Mouse (Mus musculus): ENCODE data around the gene Hcfc2. TPM values are rescaled to one million over a fixed set of nuclear protein-coding genes. Genes with fewer than 3 reads are reported as not detected.

Gene Hcfc2
- polyA plus RNA-seq, 1 experiment from 2014 or later, result 29.0 TPM

DNA sequence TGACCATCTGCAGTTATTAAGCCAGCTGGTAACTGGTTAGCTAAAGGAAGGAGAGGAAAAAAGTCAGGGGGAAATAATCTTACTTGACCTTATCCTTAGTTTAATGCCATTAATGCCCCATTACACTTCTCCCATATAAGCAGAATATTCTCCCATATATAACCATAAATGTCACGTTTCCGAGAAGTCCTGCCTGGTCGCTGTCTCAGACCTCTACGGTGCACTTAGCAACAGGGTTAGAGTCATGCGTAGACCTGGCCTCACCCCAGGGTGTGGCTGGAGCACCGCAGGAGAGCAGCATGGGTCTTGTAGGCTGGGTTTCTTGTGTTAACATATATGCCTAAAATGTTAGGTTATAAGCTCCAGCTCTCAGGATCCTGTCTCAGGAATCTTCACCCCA lies 54.8 kb downstream of the Hcfc2 start:
- WGBS, result 70% methylated on average over 6 of the region's 6 CpGs
- H3K4me1 ChIP-seq (ENCODE audit: control insufficient read depth, insufficient read depth, low read length), result no peaks in the 10 kb centered on the region
- H3K27me3 ChIP-seq (replicated peaks; ENCODE audit: control insufficient read depth, insufficient read depth, low read length), result no peaks in the 10 kb centered on the region
- no peak overlapping the region for H3K4me2 ChIP-seq (ENCODE audit: low read depth, low read length)
- ATAC-seq, result peak; percentile 79
- no peak overlapping the region for H3K9ac ChIP-seq (ENCODE audit: low read depth, low read length)
- H3K27ac ChIP-seq (ENCODE audit: low read length), result no peak overlapping the region
- H3K9me3 ChIP-seq (ENCODE audit: control insufficient read depth, low read length), result no peaks in the 10 kb centered on the region
- no peak overlapping the region for H3K4me3 ChIP-seq (ENCODE audit: low read length)
- peaks cover 34% of the 10 kb centered on the region for H3K36me3 ChIP-seq (ENCODE audit: control insufficient read depth, insufficient read depth, low read length)

- no peak overlapping the region for H3K4me3 ChIP-seq (ENCODE audit: low read length)
- H3K36me3 ChIP-seq (ENCODE audit: control insufficient read depth, insufficient read depth, low read length), result peaks cover 38% of the 10 kb centered on the region
- no peak overlapping the region for H3K27ac ChIP-seq (ENCODE audit: low read length)
- peaks cover 7% of the 10 kb centered on the region for H3K4me1 ChIP-seq (ENCODE audit: control insufficient read depth, insufficient read depth, low read length)
- no peaks in the 10 kb centered on the region for H3K27me3 ChIP-seq (replicated peaks; ENCODE audit: control insufficient read depth, insufficient read depth, low read length)
- WGBS, result 91% methylated on average over 3 of the region's 3 CpGs
- no peaks in the 10 kb centered on the region for H3K9me3 ChIP-seq (ENCODE audit: control insufficient read depth, low read length)
- H3K9ac ChIP-seq (ENCODE audit: low read depth, low read length), result no peak overlapping the region
- ATAC-seq, result no peak
- H3K4me2 ChIP-seq (ENCODE audit: low read depth, low read length), result no peak overlapping the region
Observed at GRCm38 (mm10) chr10:82752921-82753320, 57.0 kb downstream of the Hcfc2 start.

GRCm38 (mm10) chr10:82754642-82755041 lies 58.7 kb downstream of the Hcfc2 start:
- H3K27me3 ChIP-seq (replicated peaks; ENCODE audit: control insufficient read depth, insufficient read depth, low read length), result no peaks in the 10 kb centered on the region
- no peak overlapping the region for H3K4me2 ChIP-seq (ENCODE audit: low read depth, low read length)
- peaks cover 39% of the 10 kb centered on the region for H3K36me3 ChIP-seq (ENCODE audit: control insufficient read depth, insufficient read depth, low read length)
- no peak overlapping the region for H3K27ac ChIP-seq (ENCODE audit: low read length)
- peaks cover 7% of the 10 kb centered on the region for H3K4me1 ChIP-seq (ENCODE audit: control insufficient read depth, insufficient read depth, low read length)
- WGBS, result 63% methylated on average over 1 of the region's 1 CpGs
- no peak overlapping the region for H3K9ac ChIP-seq (ENCODE audit: low read depth, low read length)
- no peak for ATAC-seq
- H3K9me3 ChIP-seq (ENCODE audit: control insufficient read depth, low read length), result no peaks in the 10 kb centered on the region
- H3K4me3 ChIP-seq (ENCODE audit: low read length), result no peak overlapping the region

DNA sequence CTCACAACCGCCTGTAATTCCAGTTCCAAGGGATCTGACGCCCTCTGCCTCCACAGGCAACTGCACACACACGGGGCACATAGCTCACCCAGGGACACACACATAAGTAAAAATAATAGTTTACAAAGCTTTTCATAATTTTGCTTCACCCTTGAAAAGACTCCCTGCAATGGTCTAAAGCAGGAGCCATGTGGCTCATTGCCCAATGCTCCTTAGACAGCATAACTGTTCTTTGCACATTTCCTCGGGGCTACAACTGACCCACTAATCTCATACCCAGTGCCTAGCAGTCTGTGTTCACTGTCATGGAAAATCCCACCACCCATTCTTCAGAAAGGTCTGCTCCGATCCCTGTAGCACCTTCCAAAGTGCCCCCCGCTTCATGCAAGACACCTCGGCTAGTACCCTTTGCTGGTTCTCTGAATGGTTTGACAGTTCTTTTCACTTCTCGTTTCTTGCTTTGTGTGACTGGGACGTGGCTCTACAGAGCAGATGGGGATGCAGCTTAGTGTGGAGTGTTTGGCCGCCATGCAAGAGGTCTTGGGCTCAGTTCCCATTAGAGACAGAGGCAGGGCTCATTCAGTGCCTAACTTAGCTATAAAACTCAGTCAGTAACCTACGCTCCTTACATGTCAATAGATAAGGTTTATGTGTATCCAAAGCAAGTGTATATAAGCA lies 59.4 kb downstream of the Hcfc2 start:
- peaks cover 38% of the 10 kb centered on the region for H3K36me3 ChIP-seq (ENCODE audit: control insufficient read depth, insufficient read depth, low read length)
- WGBS, result 96% methylated on average over 11 of the region's 11 CpGs
- H3K4me2 ChIP-seq (ENCODE audit: low read depth, low read length), result no peak overlapping the region
- no peak overlapping the region for H3K9ac ChIP-seq (ENCODE audit: low read depth, low read length)
- H3K4me1 ChIP-seq (ENCODE audit: control insufficient read depth, insufficient read depth, low read length), result peaks cover 10% of the 10 kb centered on the region
- no peaks in the 10 kb centered on the region for H3K9me3 ChIP-seq (ENCODE audit: control insufficient read depth, low read length)
- H3K4me3 ChIP-seq (ENCODE audit: low read length), result no peak overlapping the region
- ATAC-seq, result no peak
- no peak overlapping the region for H3K27ac ChIP-seq (ENCODE audit: low read length)
- H3K27me3 ChIP-seq (replicated peaks; ENCODE audit: control insufficient read depth, insufficient read depth, low read length), result no peaks in the 10 kb centered on the region

DNA sequence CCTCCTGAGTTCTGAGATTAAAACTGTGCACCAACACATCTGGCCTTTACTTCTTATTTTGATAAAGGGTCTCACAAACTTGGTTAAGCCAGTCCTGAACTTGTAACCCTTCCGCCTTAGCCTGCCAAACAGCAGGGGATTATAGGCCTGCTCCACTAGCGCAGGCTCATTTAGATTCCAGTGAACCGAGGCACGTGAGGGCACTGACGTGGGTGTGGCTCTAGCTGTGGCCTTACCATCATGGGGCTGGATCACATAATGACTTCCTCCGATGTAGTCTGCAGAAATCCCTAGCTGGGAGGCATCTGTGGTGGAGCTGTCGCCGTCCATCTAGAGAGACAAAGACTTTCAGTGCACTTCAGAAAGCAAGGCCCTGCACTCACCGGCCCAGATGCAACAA lies 60.5 kb downstream of the Hcfc2 start:
- Histone ChIP-seq H3K9me3 (ENCODE audit: control insufficient read depth, low read length) (no peaks in the 10 kb centered on the region), H3K4me1 (ENCODE audit: control insufficient read depth, insufficient read depth, low read length) (peaks cover 22% of the 10 kb centered on the region), H3K4me3 (ENCODE audit: low read length) (no peak overlapping the region), H3K9ac (ENCODE audit: low read depth, low read length) (no peak overlapping the region), H3K4me2 (ENCODE audit: low read depth, low read length) (no peak overlapping the region), H3K36me3 (ENCODE audit: control insufficient read depth, insufficient read depth, low read length) (peaks cover 33% of the 10 kb centered on the region), H3K27ac (ENCODE audit: low read length) (no peak overlapping the region), H3K27me3 (replicated peaks; ENCODE audit: control insufficient read depth, insufficient read depth, low read length) (no peaks in the 10 kb centered on the region)
- 91% methylated on average over 9 of the region's 9 CpGs for WGBS
- ATAC-seq, result no peak

GRCm38 (mm10) chr10:82757341-82757740 lies 61.4 kb downstream of the Hcfc2 start:
- WGBS, result 70% methylated on average over 9 of the region's 9 CpGs
- no peaks in the 10 kb centered on the region for H3K27me3 ChIP-seq (replicated peaks; ENCODE audit: control insufficient read depth, insufficient read depth, low read length)
- no peak overlapping the region for H3K9ac ChIP-seq (ENCODE audit: low read depth, low read length)
- no peaks in the 10 kb centered on the region for H3K9me3 ChIP-seq (ENCODE audit: control insufficient read depth, low read length)
- no peak for ATAC-seq
- H3K4me2 ChIP-seq (ENCODE audit: low read depth, low read length), result no peak overlapping the region
- no peak overlapping the region for H3K4me3 ChIP-seq (ENCODE audit: low read length)
- H3K27ac ChIP-seq (ENCODE audit: low read length), result no peak overlapping the region
- peaks cover 33% of the 10 kb centered on the region for H3K36me3 ChIP-seq (ENCODE audit: control insufficient read depth, insufficient read depth, low read length)
- H3K4me1 ChIP-seq (ENCODE audit: control insufficient read depth, insufficient read depth, low read length), result peaks cover 25% of the 10 kb centered on the region

GRCm38 (mm10) chr10:82758368-82758767 lies 62.4 kb downstream of the Hcfc2 start:
- Histone ChIP-seq H3K4me2 (ENCODE audit: low read depth, low read length) (no peak overlapping the region), H3K9ac (ENCODE audit: low read depth, low read length) (no peak overlapping the region), H3K4me3 (ENCODE audit: low read length) (no peak overlapping the region), H3K27ac (ENCODE audit: low read length) (no peak overlapping the region), H3K36me3 (ENCODE audit: control insufficient read depth, insufficient read depth, low read length) (peaks cover 33% of the 10 kb centered on the region), H3K9me3 (ENCODE audit: control insufficient read depth, low read length) (no peaks in the 10 kb centered on the region), H3K4me1 (ENCODE audit: control insufficient read depth, insufficient read depth, low read length) (peaks cover 26% of the 10 kb centered on the region), H3K27me3 (replicated peaks; ENCODE audit: control insufficient read depth, insufficient read depth, low read length) (no peaks in the 10 kb centered on the region)
- WGBS, result 85% methylated on average over 6 of the region's 6 CpGs
- no peak for ATAC-seq

- WGBS, result 91% methylated on average over 3 of the region's 3 CpGs
- peaks cover 33% of the 10 kb centered on the region for H3K36me3 ChIP-seq (ENCODE audit: control insufficient read depth, insufficient read depth, low read length)
Observed at GRCm38 (mm10) chr10:82758878-82759277, 62.9 kb downstream of the Hcfc2 start.

DNA sequence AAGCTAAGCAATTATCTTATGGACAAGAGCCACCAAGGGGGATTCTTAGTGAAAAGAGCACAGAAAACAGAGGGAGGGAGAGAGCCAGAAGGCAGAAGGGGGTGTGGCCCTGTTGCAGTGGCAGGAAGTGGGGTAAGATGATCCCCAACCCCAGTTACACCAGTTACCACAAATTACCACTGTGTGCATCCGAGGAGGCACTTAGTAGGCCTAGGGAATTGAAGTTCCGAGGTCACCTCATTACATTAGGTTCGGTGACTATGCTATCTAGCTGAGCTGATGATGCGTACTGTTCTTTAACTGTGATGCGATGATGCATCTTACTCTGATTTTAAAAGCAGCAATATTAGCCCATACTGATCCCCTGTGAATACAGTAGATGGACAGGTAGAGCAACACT lies 63.7 kb downstream of the Hcfc2 start:
- Histone ChIP-seq H3K9ac (ENCODE audit: low read depth, low read length) (no peak overlapping the region), H3K4me1 (ENCODE audit: control insufficient read depth, insufficient read depth, low read length) (peaks cover 30% of the 10 kb centered on the region), H3K36me3 (ENCODE audit: control insufficient read depth, insufficient read depth, low read length) (peaks cover 25% of the 10 kb centered on the region), H3K4me2 (ENCODE audit: low read depth, low read length) (no peak overlapping the region), H3K9me3 (ENCODE audit: control insufficient read depth, low read length) (no peaks in the 10 kb centered on the region), H3K27ac (ENCODE audit: low read length) (no peak overlapping the region), H3K4me3 (ENCODE audit: low read length) (no peak overlapping the region), H3K27me3 (replicated peaks; ENCODE audit: control insufficient read depth, insufficient read depth, low read length) (no peaks in the 10 kb centered on the region)
- ATAC-seq, result no peak
- WGBS, result 93% methylated on average over 5 of the region's 5 CpGs

More at GRCm38 (mm10) chr10:82758878-82759277, 62.9 kb downstream of the Hcfc2 start:
- H3K27me3 ChIP-seq (replicated peaks; ENCODE audit: control insufficient read depth, insufficient read depth, low read length), result no peaks in the 10 kb centered on the region
- H3K9me3 ChIP-seq (ENCODE audit: control insufficient read depth, low read length), result no peaks in the 10 kb centered on the region
- no peak overlapping the region for H3K4me3 ChIP-seq (ENCODE audit: low read length)
- no peak overlapping the region for H3K4me2 ChIP-seq (ENCODE audit: low read depth, low read length)
- H3K4me1 ChIP-seq (ENCODE audit: control insufficient read depth, insufficient read depth, low read length), result peaks cover 26% of the 10 kb centered on the region
- no peak overlapping the region for H3K27ac ChIP-seq (ENCODE audit: low read length)
- no peak for ATAC-seq
- no peak overlapping the region for H3K9ac ChIP-seq (ENCODE audit: low read depth, low read length)

Measured in intestine, embryonic 16.5 days (tissue).